Mouse (Mus musculus): ENCODE data around the gene Amdhd2.

Gene Amdhd2

GRCm38 (mm10) chr17:24197032-24197824 is 33.7 kb upstream of the Amdhd2 start:
- DNase-seq: peak in 1 of 2 experiments; percentile 18

- no peak for DNase-seq
Measured at GRCm38 (mm10) chr17:24195349-24195748, 31.8 kb upstream of the Amdhd2 start.

GRCm38 (mm10) chr17:24193769-24194168 is 30.2 kb upstream of the Amdhd2 start:
- no peak for DNase-seq

GRCm38 (mm10) chr17:24193268-24193667 is 29.7 kb upstream of the Amdhd2 start:
- DNase-seq: no peak

DNA sequence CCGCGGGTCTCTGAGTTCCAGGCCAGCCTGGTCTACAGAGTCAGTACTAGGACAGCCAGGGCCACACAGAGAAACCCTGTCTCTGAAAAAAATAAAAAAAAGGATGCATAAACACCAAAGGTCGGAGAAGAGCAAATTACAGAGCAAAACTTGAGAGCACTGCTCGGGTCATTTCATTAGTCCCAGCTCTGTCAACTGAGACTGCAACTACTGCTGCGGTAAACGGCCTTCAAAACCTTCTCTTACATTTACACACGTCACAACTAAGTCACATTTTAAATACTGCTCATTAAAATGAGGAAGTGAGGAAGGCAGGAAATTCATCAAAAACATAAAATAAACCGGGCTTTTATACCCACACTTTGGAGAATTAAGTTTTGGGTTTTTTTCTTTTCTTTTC is 29.3 kb upstream of the Amdhd2 start:
- no peak for DNase-seq

DNA sequence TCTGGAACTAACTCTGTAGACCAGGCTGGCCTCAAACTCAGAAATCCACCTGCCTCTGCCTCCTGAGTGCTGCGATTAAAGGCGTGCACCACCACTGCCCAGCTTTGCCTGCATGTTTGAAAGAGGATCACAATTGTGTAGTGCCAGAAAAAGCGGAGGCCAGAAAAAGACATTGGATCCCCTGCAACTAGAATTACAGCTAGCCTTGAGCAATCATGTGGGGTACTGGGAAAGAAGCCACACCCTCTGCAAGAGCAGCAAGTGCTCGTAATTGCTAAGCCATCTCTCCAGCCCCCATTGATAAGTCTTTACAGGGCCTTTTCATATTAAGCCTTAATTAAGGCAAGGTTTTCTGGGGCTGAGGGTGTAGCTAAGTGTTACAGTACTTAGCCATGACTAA is 27.9 kb upstream of the Amdhd2 start:
- no peak for DNase-seq

DNA sequence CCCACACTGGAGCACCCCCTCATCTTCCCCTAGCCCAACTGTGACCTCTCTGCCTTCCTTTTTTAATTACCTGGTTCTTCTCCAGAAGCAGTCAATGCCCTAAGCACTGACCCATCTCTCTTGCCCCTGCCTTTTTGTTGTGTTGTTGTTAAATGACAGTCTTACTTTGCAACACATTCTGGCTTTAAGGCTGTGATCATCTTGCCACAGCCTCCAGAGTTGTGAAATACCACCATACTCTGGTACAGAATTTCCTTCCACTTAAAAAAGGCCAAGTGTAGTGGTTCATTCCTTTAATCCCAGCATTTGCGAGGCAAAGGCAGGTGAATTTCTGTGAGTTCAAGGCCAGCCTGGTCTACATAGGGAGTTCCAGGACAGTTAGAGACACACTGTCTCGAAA is 27.4 kb upstream of the Amdhd2 start:
- no peak for DNase-seq

DNA sequence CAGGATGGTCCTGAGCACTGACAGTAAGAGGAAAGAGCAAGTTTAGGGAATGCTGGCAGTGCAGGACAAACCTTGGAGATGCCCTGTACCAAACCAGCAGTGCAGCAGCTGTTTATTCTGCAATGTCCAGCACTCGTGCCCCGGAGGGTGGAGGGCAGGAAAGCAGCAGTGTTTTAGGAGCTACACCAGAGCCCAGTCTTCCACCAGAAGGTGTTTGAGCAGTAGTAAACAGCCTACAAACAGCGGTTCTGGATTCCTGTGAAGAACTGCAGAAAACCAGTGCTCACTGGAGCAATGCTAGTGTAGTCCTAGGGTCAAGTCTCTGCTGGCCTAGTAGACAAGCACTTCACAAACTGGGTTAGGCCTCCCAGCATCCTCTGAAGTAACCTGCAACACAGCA is 10.7 kb upstream of the Amdhd2 start:
- DNase-seq: no peak

- DNase-seq: peak; percentile 87 to 94
Measured at GRCm38 (mm10) chr17:24173423-24173822, 9.9 kb upstream of the Amdhd2 start.

DNA sequence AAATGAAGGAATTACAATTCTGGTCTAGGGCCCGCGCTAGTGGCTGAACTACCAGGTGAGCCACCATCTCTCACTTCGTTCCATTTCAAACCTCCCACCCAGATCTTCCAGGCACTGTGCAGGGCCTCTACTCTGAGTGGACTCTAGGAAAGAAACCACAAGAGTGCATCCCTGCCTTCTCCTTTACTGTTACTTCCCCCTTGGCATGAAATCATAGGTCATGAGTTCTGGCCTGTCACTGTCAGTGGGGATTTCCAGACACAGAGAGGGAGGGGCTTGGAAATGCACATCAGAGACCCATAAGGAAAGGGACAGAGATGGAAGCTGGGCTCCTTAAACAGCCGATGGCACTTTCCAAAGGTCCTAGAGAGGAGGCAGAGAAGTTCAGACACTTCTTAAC is 8.2 kb upstream of the Amdhd2 start:
- DNase-seq: no peak

DNA sequence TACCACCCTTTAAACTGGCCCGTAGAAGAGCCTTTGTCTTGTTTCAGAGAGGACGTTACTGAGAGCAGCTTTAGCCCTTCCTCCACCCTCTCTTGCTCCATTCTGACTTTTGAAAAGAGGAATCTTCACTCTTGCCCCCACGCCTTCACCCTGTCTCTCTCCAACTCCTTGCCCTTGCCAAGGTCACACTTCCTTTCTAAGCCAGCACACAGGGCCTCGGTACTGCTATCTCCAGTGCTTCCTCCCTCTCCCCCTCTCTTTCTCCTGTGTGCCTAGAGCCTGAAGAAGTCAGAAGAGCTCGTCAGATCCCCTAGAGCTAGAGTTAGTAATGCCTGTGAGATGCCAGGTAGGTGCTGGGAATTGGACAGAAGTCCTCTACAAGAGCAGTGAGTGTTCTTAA is 7.2 kb upstream of the Amdhd2 start:
- no peak for DNase-seq

DNA sequence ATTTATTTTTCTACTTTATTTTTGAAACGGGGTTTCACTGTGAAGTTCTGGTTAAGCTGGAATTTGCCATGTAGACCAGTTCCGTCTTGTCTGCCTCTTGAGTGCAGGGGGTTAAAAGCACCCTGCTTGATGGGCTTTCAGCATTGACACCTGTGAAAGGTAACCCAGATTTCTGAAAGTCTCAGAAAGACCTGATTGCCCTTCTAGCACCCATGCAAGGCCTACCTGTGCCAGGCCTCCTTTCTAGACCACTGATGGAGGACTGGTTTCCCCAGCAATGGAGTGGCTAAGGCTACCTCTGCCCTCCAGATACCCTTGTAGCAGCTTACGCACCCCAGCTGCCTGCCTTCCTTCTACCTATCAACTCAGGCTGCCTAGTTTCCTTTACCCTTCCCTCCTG is 6.6 kb upstream of the Amdhd2 start:
- DNase-seq: no peak

- peak; percentile 98 for DNase-seq
Measured at GRCm38 (mm10) chr17:24169317-24170065, 5.9 kb upstream of the Amdhd2 start, which contains the start of gene Atp6v0c. Gene Atp6v0c (minus strand): TSS chr17:24169702.

DNA sequence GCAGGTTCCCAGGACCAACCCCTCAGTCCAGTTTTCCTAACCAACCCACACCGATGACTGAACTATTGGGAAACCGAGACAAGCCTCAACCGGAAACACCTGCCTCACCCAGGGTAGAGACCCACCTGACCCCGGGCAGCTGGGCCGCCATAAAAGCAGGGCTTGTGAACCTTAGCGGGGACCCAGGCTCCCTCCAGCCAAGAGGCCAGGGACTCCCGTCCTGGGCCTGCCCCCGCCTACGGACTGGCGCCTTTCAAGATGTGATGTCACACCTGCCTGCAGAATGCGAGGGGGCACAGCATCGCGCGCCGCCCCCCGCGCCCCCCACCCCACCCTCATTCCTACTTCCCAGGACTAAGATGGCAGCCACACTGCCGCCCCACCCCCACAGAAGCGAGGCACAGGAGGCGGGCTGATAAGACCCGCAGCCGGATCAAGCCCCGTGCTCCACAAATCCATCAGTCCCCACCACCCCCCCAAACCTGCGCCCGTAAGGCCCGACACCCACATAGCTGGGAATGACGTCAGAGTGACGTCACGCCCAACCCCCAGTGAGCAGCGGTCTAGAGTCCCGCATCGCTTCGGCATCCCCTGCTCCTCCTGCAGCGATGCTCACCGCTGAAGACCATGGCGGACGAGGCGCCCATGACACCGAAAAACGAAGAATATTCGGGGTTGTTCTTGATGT is 5.2 kb upstream of the Amdhd2 start:
- DNase-seq: peak; percentile 85 to 87

DNA sequence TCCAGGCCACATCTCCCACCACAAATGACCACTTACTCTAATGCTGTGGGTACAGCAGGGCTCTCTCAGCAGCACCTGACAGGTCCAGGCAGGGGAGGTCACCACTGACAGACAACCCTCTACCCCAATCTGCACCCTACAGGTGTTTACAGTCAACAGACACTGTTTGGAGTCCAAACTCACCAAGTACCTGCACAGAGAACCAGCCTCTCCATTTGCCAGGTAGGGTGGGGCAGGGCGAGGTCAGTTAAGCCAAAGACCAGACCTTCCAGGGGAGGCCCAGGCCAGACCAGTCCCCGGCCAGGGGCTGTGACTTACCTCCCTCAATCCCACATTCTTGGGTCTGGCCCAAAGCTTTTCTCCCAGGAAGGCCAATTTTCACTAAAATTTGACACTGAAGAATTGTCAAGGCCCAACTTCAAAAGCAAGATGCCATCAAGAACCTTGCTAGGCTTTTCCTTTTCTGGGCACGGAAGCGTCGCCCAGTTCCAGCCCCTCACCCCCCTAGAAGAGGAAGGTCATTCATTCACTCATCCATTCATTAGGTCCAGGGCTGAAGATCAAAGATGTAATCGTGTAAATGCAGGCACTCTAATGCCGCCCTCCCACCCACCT is 4.4 kb upstream of the Amdhd2 start:
- DNase-seq: no peak

GRCm38 (mm10) chr17:24167120-24167519 is 3.6 kb upstream of the Amdhd2 start:
- DNase-seq: no peak

DNA sequence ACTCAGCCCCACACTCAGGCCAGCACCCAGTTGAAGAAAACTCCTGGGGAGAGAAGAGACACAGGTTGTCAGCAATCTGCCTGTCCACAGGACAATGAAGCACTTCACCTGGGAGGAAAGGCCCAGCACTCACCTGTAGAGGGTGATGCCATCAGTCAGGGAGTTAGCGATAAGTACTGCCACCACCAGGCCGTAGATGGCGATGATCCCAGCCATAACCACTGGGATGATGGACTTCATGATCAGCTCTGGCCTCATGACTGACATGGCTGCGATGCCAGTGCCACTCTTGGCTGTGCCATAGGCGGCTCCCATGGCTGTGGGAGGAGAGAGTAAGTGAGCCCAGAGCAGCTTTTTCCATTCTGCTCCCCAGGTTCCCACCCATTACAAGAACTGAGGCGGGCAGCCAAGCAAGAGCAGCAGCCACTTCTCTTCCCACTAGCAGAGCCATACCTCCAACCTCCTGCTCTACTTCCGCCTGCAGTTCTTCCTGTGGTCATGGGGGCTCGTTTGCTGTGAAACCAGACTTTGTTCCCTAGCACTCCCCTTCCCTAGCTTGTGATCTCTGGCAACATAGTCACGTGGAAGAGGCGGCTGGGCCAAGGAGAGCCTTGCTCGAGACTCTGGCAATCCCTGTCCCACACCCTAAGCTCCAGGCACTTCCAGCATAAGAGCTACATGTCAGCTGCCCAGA is 1.1 kb upstream of the Amdhd2 start:
- no peak for DNase-seq

GRCm38 (mm10) chr17:24162584-24163175 is 886 bp downstream of the Amdhd2 start:
- peak; percentile 40 to 43 for DNase-seq

GRCm38 (mm10) chr17:24161466-24161865 is 2.1 kb downstream of the Amdhd2 start:
- DNase-seq: no peak

DNA sequence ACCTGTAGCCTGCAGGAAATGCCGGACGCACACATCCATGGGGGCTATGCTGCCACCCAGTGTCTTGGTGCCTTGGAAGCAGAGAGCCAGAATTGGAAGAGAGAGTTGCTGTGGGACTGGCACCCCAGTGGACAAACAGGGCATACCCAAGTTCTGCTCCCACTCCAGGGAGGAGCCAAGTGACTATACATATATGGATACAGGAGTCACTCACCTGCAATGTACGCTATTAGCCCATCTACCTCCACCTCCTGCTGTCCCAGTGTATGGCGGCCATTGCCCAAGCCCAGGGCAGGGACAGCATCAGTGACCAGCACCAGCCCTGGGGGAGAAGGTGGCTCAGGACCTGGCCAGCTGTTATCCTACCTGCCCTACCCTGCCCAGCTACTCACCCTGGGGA is 6.0 kb downstream of the Amdhd2 start:
- DNase-seq: no peak

DNA sequence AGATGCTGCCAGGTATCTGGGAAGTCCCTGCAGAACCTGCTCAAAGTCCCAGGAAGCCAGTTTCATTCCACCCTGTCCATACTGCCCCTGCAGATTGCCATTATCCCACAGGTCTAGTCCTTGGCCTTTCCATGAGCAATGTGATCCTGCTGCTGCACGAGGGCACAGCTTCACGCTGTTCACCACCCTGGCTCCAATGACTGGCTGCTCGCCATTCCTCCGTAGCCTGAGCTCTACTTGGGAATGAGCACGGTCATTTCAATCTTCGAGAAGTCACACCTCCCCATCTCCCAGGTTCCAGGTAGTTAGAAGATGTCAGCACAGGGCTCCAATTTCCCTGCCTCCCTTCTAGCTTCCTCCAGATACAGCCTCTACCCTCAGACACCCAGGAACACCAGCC is 6.4 kb downstream of the Amdhd2 start:
- no peak for DNase-seq

DNA sequence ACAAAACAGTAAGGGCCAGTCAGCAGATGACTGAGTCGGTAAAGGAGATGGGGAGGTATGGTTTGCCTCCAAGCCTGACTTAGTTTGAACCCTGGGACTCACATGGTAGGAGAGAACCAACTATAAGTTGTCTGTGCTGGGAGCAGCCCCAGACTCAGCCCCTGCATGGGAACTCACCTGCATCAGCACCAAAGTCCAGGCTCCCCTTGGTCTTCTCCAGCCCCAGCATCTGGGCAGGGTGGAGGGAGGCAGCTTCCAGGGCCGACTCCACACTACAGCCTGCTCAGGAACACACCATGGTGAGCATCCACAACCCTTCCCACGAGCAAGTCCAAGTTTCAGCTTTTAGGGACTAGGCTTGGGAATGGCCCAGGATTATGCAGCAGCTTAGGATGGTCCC is 7.2 kb downstream of the Amdhd2 start:
- no peak for DNase-seq

Data from cerebellum, postnatal 10 days (tissue).